In the genomic region with DNA sequence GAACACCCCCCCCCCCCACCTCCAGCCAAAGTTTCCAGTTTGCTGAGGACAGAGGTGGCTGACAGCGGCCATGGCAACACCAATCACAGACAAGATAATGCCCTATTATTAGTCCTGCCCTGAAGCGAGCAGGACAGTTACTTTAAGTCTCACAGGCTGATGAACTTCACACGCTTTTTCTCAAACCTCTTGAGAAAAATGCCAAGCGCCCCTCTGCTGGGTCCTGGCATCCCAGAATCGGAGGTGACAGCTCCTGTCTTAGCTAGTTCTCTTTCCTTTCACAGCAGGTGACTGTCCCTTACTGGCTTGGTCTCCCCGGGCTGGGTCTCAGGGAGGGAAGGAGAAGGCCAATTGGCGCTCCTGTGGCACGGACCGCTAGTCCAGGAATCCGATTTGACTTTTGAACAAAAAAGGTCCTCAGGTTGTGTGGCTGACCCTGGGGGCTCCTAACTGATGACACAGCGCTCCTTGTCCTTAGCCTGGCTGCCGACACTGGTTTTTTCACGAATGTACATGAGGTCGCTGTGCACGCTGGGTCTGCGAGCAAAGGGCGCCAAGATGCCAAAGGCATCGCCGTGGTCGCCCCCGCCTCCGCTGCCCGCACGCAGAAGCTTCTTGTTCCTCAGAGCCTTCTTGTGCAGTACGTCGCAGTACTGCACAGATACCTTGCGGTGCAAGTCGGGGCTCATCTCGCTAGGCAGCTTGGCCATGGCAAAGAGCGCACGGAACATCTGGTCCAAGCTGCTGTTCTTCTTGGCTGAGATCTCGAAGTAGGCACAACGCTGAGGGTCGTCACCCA, we compare ENCODE assay signal across 8 mouse cellular contexts. TPM values are rescaled to one million over a fixed set of nuclear protein-coding genes. Genes with fewer than 3 reads are reported as not detected.
DNase-seq lines count a peak whose midpoint lies in the region; ATAC-seq and TF ChIP-seq lines count a peak whose summit lies in the region.

No protein-coding gene starts in this region.

- peaks cover 6% of the 10 kb centered on the region for H3K36me3 ChIP-seq in thymus, adult 2 months (ENCODE audit: control insufficient read depth, insufficient read depth, low read length)
- peaks cover 9% of the 10 kb centered on the region; the same call in 1 of the 2 replicates for H3K36me3 ChIP-seq in heart, embryonic 16.5 days (ENCODE audit: control insufficient read depth, insufficient read depth)
- H3K36me3 ChIP-seq in liver, postnatal 0 days (replicated peaks; ENCODE audit: insufficient read depth, low read length): peaks cover 12% of the 10 kb centered on the region

- TF ChIP-seq CTCF in cerebellum, adult 2 months (IDR thresholded peaks at IDR 0.05; ENCODE audit: borderline replicate concordance, insufficient read depth, low read depth, low read length): no peak
- no peak for TF ChIP-seq CTCF in thymus, adult 2 months (IDR thresholded peaks at IDR 0.05; ENCODE audit: borderline replicate concordance, control insufficient read depth, extremely low read depth, insufficient read depth, low read length, poor library complexity)
- no peak for TF ChIP-seq CTCF in liver, postnatal 0 days (IDR thresholded peaks at IDR 0.05; ENCODE audit: low read depth)

- 0 out of 2 replicates have a peak, but pooled peaks have one; percentile 12 for TF ChIP-seq POLR2A in cerebellum, adult 2 months (IDR thresholded peaks at IDR 0.05; ENCODE audit: borderline replicate concordance, insufficient read depth, low read length)
- no peak for TF ChIP-seq POLR2A in thymus, adult 2 months (IDR thresholded peaks at IDR 0.05; ENCODE audit: control insufficient read depth, extremely low read depth, insufficient read depth, low read length, poor library complexity)

- H3K27ac ChIP-seq in cerebellum, adult 2 months (ENCODE audit: insufficient read depth, low read length): no peak overlapping the region
- H3K27ac ChIP-seq in thymus, adult 2 months (ENCODE audit: control insufficient read depth, insufficient read depth, low read length): no peak overlapping the region
- H3K27ac ChIP-seq in heart, embryonic 16.5 days (ENCODE audit: low read length): 0 out of 2 replicates have a peak overlapping the region, but pooled peaks have one; percentile 17
- no peak overlapping the region for H3K27ac ChIP-seq in liver, postnatal 0 days (ENCODE audit: low read depth)

- no peak for ATAC-seq in heart, embryonic 16.5 days (replicated peaks; ENCODE audit: extremely low read depth, insufficient read depth, low FRiP score)
- no peak for ATAC-seq in liver, postnatal 0 days
- no peak for ATAC-seq in erythroid progenitor cell, adult 5-6 weeks (replicated peaks; ENCODE audit: low FRiP score, poor library complexity, severe bottlenecking)
- no peak for ATAC-seq in activated CD4-positive, CD25-positive, alpha-beta regulatory T cell, adult 4 months

- H3K9ac ChIP-seq in heart, embryonic 16.5 days (ENCODE audit: low read length): peak overlapping the region; percentile 79
- H3K9ac ChIP-seq in liver, postnatal 0 days (replicated peaks): peak overlapping the region; percentile 63

- no peaks in the 10 kb centered on the region for H3K9me3 ChIP-seq in heart, embryonic 16.5 days (replicated peaks; ENCODE audit: control insufficient read depth, low read length)
- no peaks in the 10 kb centered on the region for H3K9me3 ChIP-seq in liver, postnatal 0 days (ENCODE audit: low read length)

- H3K4me3 ChIP-seq in cerebellum, adult 2 months (replicated peaks; ENCODE audit: insufficient read depth, low read depth, low read length): peak overlapping the region; percentile 63
- H3K4me3 ChIP-seq in thymus, adult 2 months (ENCODE audit: control insufficient read depth, insufficient read depth, low read length): no peak overlapping the region
- H3K4me3 ChIP-seq in heart, embryonic 16.5 days (ENCODE audit: low read length): peak overlapping the region; percentile 70
- H3K4me3 ChIP-seq in liver, postnatal 0 days (ENCODE audit: low read depth, low read length): peak overlapping the region; percentile 60

- peak in 1 of 2 experiments; percentile 29 for DNase-seq in cerebellum, adult 2 months
- no peak for DNase-seq in cerebellum, postnatal 25 days
- DNase-seq in thymus, postnatal 0 days (ENCODE audit: low spot score): peak; percentile 15
- no peak for DNase-seq in thymus, adult 2 months
- DNase-seq in liver, postnatal 0 days: no peak

- peak overlapping the region; percentile 94 for H3K4me2 ChIP-seq in heart, embryonic 16.5 days (ENCODE audit: low read depth, low read length)
- peak overlapping the region; percentile 99 for H3K4me2 ChIP-seq in liver, postnatal 0 days (ENCODE audit: low read depth, low read length)

- H3K4me1 ChIP-seq in cerebellum, adult 2 months (ENCODE audit: control insufficient read depth, insufficient read depth, low read length): no peaks in the 10 kb centered on the region
- H3K4me1 ChIP-seq in thymus, adult 2 months (replicated peaks; ENCODE audit: control insufficient read depth, insufficient read depth, low read length): peaks cover 26% of the 10 kb centered on the region
- H3K4me1 ChIP-seq in heart, embryonic 16.5 days (ENCODE audit: control insufficient read depth, insufficient read depth, low read length): peaks cover 52% of the 10 kb centered on the region
- peaks cover 26% of the 10 kb centered on the region for H3K4me1 ChIP-seq in liver, postnatal 0 days (ENCODE audit: insufficient read depth)

- 11% methylated on average over 34 of the region's 34 CpGs for WGBS in cerebellum, adult 2 months
- WGBS in thymus, adult 2 months: 25% methylated on average over 34 of the region's 34 CpGs
- 6% methylated on average over 34 of the region's 34 CpGs for WGBS in heart, embryonic 16.5 days
- WGBS in liver, postnatal 0 days (ENCODE audit: insufficient replicate concordance): 15% methylated on average over 34 of the region's 34 CpGs

- TF ChIP-seq EP300 in liver, postnatal 0 days (IDR thresholded peaks at IDR 0.05; ENCODE audit: low read depth): no peak

- no peaks in the 10 kb centered on the region for H3K27me3 ChIP-seq in cerebellum, adult 2 months (ENCODE audit: control insufficient read depth, insufficient read depth, low read length)
- peaks cover 12% of the 10 kb centered on the region; the same call in 1 of the 2 replicates for H3K27me3 ChIP-seq in thymus, adult 2 months (ENCODE audit: control insufficient read depth, insufficient read depth, low read length)
- H3K27me3 ChIP-seq in heart, embryonic 16.5 days (ENCODE audit: control insufficient read depth, insufficient read depth, low read length): no peaks in the 10 kb centered on the region
- H3K27me3 ChIP-seq in liver, postnatal 0 days (ENCODE audit: insufficient read depth, low read length): peaks cover 19% of the 10 kb centered on the region

RNA-seq across cellular contexts. Expression of gene Rasd1, which starts 1.2 kb away (rescaled TPM):
- 5.1 and 5.2 TPM in 2 replicates for polyA plus RNA-seq in cerebellum, adult 2 months (2012; rRNA removed)
- 1.6 and 2.1 TPM in 2 replicates for polyA plus RNA-seq in thymus, postnatal 0 days (2015; fragmentation: Nextera tagmentation; extraction: Ambion mirVana)
- 2.7 and 4.8 TPM in 2 replicates for polyA plus RNA-seq in thymus, adult 2 months (2012; rRNA removed)
- polyA plus RNA-seq in heart, embryonic 16.5 days (2015; fragmentation: Nextera tagmentation; extraction: Ambion mirVana): 7.7 and 9.0 TPM in 2 replicates
- polyA plus RNA-seq in liver, postnatal 0 days (2015; fragmentation: Nextera tagmentation; extraction: Ambion mirVana): 2.2 and 3.2 TPM in 2 replicates
- not detected in 2 replicates for total RNA-seq in erythroid progenitor cell, adult 5-6 weeks (2015; ENCODE audit: low replicate concordance)
- not detected in 2 replicates for total RNA-seq in erythroid progenitor cell, adult 5-6 weeks (2017; ENCODE audit: low replicate concordance)
- polyA plus RNA-seq in activated CD4-positive, CD25-positive, alpha-beta regulatory T cell, adult 4 months (2017; shearing (Covaris generic)): under 1 TPM; 0.20 to 0.29 TPM

RNA-seq across cellular contexts. Expression of gene Med9, which starts 15.6 kb away (rescaled TPM):
- 36.7 and 37.8 TPM in 2 replicates for polyA plus RNA-seq in cerebellum, adult 2 months (2012; rRNA removed)
- polyA plus RNA-seq in thymus, postnatal 0 days (2015; fragmentation: Nextera tagmentation; extraction: Ambion mirVana): 38.1 and 38.6 TPM in 2 replicates
- 21.0 and 23.6 TPM in 2 replicates for polyA plus RNA-seq in thymus, adult 2 months (2012; rRNA removed)
- polyA plus RNA-seq in heart, embryonic 16.5 days (2015; fragmentation: Nextera tagmentation; extraction: Ambion mirVana): 44.0 and 45.6 TPM in 2 replicates
- 15.2 and 15.8 TPM in 2 replicates for polyA plus RNA-seq in liver, postnatal 0 days (2015; fragmentation: Nextera tagmentation; extraction: Ambion mirVana)
- 12.2 and 13.3 TPM in 2 replicates for total RNA-seq in erythroid progenitor cell, adult 5-6 weeks (2015; ENCODE audit: low replicate concordance)
- total RNA-seq in erythroid progenitor cell, adult 5-6 weeks (2017; ENCODE audit: low replicate concordance): 9.6 and 13.5 TPM in 2 replicates
- 1 to 10 TPM; 7.0 to 7.9 TPM for polyA plus RNA-seq in activated CD4-positive, CD25-positive, alpha-beta regulatory T cell, adult 4 months (2017; shearing (Covaris generic))
